Comparison of ENCODE assay signal across 9 mouse cellular contexts in the genomic region with DNA sequence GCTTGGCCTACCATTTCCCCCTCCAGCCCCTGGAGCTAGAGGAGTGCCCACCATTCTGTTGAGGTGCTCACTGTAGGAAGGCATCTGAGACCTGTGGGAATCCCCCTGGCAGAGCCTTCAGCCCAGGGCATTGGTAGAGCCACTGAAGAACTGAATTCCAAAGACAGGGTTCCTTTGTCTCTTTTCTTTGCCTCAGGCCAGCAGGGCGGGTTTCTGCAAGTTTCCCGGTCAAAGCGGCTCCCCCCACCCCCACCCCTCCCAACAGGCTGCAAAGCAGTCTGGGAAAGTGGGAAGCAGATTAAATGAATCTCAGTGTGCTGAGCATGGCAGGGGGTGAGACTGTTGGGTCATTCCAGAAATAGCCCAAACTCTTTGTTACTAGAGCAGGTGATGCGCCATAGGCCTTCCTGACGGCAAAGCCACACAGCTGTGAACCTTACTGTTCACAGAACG. TPM values are rescaled to one million over a fixed set of nuclear protein-coding genes. Genes with fewer than 3 reads are reported as not detected.
DNase-seq lines count a peak whose midpoint lies in the region; ATAC-seq lines count a peak whose summit lies in the region.
"Had no signal": no experiment of that assay in that cellular context is flagged by ENCODE, and none has a peak within 500 bp of the region (broad histone marks: within the 10 kb centered on the region; RNA-seq: fewer than 3 reads in every experiment).

No protein-coding gene starts in this region.

- peak overlapping the region; percentile 40 for H3K4me2 ChIP-seq in heart, embryonic 13.5 days
- H3K4me2 ChIP-seq in forebrain, embryonic 16.5 days (ENCODE audit: low read length), result peak overlapping the region; percentile 6; the same call in 1 of the 2 replicates
- peak overlapping the region; percentile 29 for H3K4me2 ChIP-seq in midbrain, embryonic 15.5 days

- peak overlapping the region; percentile 70 for H3K9ac ChIP-seq in heart, embryonic 13.5 days
- peak overlapping the region; percentile 30 for H3K9ac ChIP-seq in forebrain, embryonic 16.5 days (replicated peaks; ENCODE audit: low read depth, low read length)
- H3K9ac ChIP-seq in midbrain, embryonic 15.5 days, result peak overlapping the region; percentile 25; the same call in 1 of the 2 replicates

- H3K36me3 ChIP-seq in heart, embryonic 13.5 days, result peaks cover 17% of the 10 kb centered on the region; the same call in 1 of the 2 replicates
- H3K36me3 ChIP-seq in forebrain, embryonic 16.5 days (ENCODE audit: control insufficient read depth, insufficient read depth), result no peaks in the 10 kb centered on the region
- no peaks in the 10 kb centered on the region for H3K36me3 ChIP-seq in midbrain, embryonic 15.5 days (replicated peaks)

- H3K27ac ChIP-seq in heart, embryonic 13.5 days (replicated peaks), result peak overlapping the region; percentile 93
- H3K27ac ChIP-seq in forebrain, embryonic 16.5 days (ENCODE audit: low read length), result peak overlapping the region; percentile 64
- H3K27ac ChIP-seq in midbrain, embryonic 15.5 days, result peak overlapping the region; percentile 79

- 28% methylated on average over 6 of the region's 6 CpGs for WGBS in heart, embryonic 13.5 days
- WGBS in forebrain, embryonic 16.5 days, result 5% methylated on average over 6 of the region's 6 CpGs
- WGBS in midbrain, embryonic 15.5 days, result 9% methylated on average over 6 of the region's 6 CpGs

- no peaks in the 10 kb centered on the region for H3K9me3 ChIP-seq in heart, embryonic 13.5 days
- H3K9me3 ChIP-seq in forebrain, embryonic 16.5 days (ENCODE audit: control insufficient read depth, low read length), result no peaks in the 10 kb centered on the region
- no peaks in the 10 kb centered on the region for H3K9me3 ChIP-seq in midbrain, embryonic 15.5 days

- no peaks in the 10 kb centered on the region for H3K27me3 ChIP-seq in heart, embryonic 13.5 days (replicated peaks)
- H3K27me3 ChIP-seq in forebrain, embryonic 16.5 days (replicated peaks; ENCODE audit: control insufficient read depth, insufficient read depth, low read length), result no peaks in the 10 kb centered on the region
- H3K27me3 ChIP-seq in midbrain, embryonic 15.5 days (replicated peaks), result no peaks in the 10 kb centered on the region

- no peak for DNase-seq in heart, postnatal 4 days
- DNase-seq in Muller cell, postnatal 12 days (ENCODE audit: inconsistent ontology term), result peak; percentile 96
- no peak for DNase-seq in layer of hippocampus, postnatal 10 days (ENCODE audit: low spot score in 2 of 2)

- no peak for ATAC-seq in heart, embryonic 13.5 days (ENCODE audit: extremely low read depth, insufficient number of reproducible peaks, low FRiP score, low TSS enrichment)
- peak; percentile 34; the same call in 1 of the 2 replicates for ATAC-seq in forebrain, embryonic 16.5 days
- peak; percentile 52 for ATAC-seq in midbrain, embryonic 15.5 days (replicated peaks)
- ATAC-seq in erythroid progenitor cell, adult 5-6 weeks (replicated peaks; ENCODE audit: low FRiP score, poor library complexity, severe bottlenecking), result no peak
- ATAC-seq in monocyte, adult 5-6 weeks (replicated peaks; ENCODE audit: insufficient number of reproducible peaks, low FRiP score, low TSS enrichment, poor library complexity, severe bottlenecking), result no peak

- H3K4me1 ChIP-seq in heart, embryonic 13.5 days, result peaks cover 78% of the 10 kb centered on the region
- peaks cover 61% of the 10 kb centered on the region for H3K4me1 ChIP-seq in forebrain, embryonic 16.5 days (replicated peaks; ENCODE audit: control insufficient read depth, insufficient read depth, low read length)
- H3K4me1 ChIP-seq in midbrain, embryonic 15.5 days, result peaks cover 67% of the 10 kb centered on the region

- H3K4me3 ChIP-seq in heart, embryonic 13.5 days, result no peak overlapping the region
- no peak overlapping the region for H3K4me3 ChIP-seq in forebrain, embryonic 16.5 days (replicated peaks; ENCODE audit: low read length)
- no peak overlapping the region for H3K4me3 ChIP-seq in midbrain, embryonic 15.5 days

RNA-seq across cellular contexts. Expression of a gene that starts 18.0 kb away (rescaled TPM):
- 0.09 TPM in 2 replicates for polyA plus RNA-seq in heart, embryonic 13.5 days (2015; fragmentation: Nextera tagmentation; extraction: Ambion mirVana)
- total RNA-seq in heart, postnatal 4 days (2021), result under 1 TPM; 0.20 to 0.36 TPM
- polyA plus RNA-seq in forebrain, embryonic 16.5 days (2015; fragmentation: Nextera tagmentation; extraction: Ambion mirVana), result 0.43 and 0.63 TPM in 2 replicates
- polyA plus RNA-seq in midbrain, embryonic 15.5 days (2015; fragmentation: Nextera tagmentation; extraction: Ambion mirVana), result 0.28 and 0.34 TPM in 2 replicates
- total RNA-seq in erythroid progenitor cell, adult 5-6 weeks (2015; ENCODE audit: low replicate concordance), result not detected in 2 replicates
- 0.08 TPM in 1 of 2 replicates, not detected in the other for total RNA-seq in erythroid progenitor cell, adult 5-6 weeks (2017; ENCODE audit: low replicate concordance)
- 0.19 to 0.57 TPM in 2 of 3 replicates, not detected in the other for total RNA-seq in monocyte, adult 5-6 weeks (2017)
- total RNA-seq in layer of hippocampus, postnatal 10 days (2021), result under 1 TPM; 0.45 to 0.64 TPM
- total RNA-seq: MEL had no signal

Comparison
In these comparisons a context has a peak if more than half of its experiments do, and no peak if none do; other contexts are left out.
1. ATAC-seq: peak in forebrain, embryonic 16.5 days (single experiment) and midbrain, embryonic 15.5 days (single experiment); none in heart, embryonic 13.5 days (single experiment), erythroid progenitor cell, adult 5-6 weeks (single experiment) and monocyte, adult 5-6 weeks (single experiment).
2. Peak in every context shown above with its lines, with median percentiles within 50 percentile points of each other: H3K27ac ChIP-seq, H3K4me2 ChIP-seq and H3K9ac ChIP-seq.